Mouse (Mus musculus): Measurements from ENCODE around the gene Dync1li1.
"Not testable (repeated sequence)": the region's sequence is repeated elsewhere in the genome, so short reads cannot be mapped to it uniquely, and the experiment has no call there.

The Dync1li1 gene

DNA sequence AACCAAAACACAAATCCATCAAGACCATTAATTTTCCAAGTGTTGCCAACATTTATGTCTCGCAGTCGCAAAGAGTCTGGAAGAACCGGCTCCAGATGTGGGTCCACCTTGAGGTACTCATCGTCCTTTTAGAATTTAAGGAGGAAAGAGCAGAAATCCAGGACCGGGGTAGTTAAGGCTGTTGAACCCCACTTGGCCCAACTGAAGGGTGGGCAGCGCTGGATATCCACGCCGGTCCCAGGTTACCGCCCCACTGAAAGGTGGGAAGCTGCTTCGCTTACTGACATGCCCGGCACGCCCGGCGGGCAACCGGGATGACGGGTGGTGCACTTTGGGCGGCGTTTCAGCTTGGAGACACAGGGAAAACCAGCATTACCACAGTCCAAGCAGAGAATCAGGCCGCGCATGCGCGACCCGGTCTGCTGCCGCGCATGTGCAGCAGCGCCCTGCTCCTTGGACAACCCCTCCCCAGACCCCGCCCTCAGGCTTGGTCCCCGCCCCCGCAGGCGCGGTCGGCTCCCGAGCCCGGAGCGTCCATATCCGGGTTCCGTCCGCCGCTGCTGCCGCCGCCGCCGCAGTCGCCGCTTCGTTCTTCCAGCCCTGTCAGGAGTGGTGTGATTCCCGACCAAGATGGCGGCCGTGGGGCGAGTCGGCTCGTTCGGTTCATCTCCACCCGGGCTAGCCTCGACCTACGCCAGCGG lies at the start of gene Dync1li1:
TSS of gene Dync1li1 (plus strand) at position 539 of the 701 bp plus-strand sequence.
- peak; percentile 98 for DNase-seq

DNA sequence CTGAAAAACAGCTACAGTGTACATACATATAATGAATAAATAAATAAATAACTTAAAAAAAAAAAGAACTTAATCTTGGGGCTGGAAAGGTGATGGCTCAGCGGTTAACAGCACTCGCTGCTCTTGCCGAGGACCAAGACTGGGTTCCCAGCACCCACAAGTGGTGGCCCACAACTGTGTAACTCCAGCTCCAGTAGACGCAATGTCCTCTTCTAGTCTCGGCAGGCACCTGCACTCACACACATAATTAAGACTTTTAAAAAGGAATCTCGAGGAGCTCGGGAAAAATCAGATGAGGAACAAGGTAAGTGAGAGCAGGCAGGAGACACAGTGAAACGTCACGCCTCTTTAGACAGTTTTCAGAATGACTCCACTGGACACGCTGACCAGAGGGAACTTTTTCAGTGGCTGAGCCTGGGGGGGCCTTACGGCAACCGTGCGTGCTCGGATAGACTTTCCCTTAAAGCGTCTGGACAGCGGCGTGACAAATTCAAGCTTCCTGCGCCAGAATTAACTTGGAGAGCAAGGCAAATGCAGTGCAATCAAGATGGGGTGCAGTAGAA lies 49.3 kb upstream of the Dync1li1 start:
- no peak for DNase-seq

DNA sequence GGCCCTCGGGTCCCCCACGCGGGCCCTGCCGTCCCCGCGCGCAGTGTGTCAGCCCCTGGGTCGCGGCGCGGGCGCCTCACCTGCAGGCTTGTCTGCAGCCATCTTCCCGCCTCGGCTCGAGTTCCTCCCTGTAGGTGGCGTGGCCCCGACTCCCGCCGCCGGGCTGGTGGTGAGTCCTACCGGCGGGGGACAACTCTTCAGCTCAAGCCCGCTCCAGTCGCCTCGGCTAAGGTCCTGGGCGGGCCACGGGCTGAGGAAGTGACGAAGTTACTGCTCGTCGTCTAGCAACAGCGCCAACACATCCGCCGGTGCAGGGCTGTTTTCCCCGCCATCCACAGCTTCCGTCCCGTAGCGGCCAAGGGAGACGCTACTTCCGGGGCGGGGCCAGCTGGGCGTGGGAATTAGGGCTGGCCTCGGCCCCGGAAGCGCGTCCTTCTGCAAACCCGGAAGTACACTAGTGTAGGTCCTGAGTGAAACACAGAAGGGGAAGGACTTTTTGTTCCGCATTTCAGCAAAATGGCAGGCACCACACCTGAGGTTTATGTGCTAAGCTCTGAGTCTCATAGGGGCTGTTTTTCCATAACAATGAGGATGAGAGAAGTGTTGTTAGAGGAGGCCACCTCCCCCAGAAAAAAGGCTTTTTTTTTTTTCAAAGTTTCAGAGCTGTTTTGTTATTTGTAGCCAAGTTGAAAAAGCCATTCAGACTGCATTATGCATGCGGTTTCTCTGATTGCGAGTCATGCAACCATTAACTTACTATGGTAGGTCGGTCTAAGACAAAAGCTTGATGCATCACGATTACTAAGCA lies 48.5 kb upstream of the Dync1li1 start, which contains the start of gene Cnot10:
TSS of gene Cnot10 (minus strand) at position 346 of the 808 bp plus-strand sequence.
- DNase-seq: peak; percentile 97

DNA sequence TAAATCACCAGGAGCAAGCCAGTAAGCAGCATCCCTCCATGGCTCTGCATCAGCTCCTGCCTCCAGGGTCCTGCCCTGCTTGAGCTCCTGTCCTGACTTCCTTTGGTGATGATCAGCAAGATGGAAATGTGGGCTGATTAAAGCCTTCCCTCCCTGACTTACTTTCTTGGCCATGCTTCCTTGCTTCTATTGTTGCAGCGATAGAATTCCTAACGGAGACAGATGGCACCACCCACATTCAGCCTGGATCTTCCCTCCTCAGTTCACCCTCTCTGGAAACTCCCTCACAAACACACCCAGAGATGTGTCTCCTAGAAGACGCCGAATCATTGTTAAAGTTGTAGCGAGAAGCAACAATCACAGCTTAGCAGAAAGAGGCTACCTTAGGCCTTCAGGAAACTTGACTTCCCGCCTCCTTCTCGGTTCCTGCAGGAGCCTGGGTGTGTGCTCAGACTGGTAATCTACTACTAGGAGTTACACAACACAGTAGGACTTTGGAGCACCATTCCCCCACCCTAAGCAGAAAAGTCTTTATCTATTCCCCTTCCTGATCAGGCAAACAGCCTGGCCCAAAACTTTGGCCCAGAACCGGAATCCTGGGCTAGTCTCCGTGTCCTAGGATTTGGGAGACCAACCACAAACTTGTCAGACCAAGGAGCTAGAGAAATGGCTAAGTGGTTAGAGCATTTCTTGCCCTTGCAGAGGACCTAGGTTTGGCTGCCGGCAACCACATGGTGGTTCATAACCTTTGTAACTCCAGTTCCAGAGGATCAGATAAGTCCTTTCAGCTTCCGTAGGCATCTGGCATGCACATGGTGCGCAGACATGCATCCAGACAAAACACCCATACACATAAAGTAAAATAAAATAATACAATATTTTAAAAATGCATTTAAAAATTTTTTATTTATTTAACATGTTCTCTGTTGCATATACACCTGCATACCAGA lies 41.8 kb upstream of the Dync1li1 start:
- DNase-seq: peak; percentile 87

DNA sequence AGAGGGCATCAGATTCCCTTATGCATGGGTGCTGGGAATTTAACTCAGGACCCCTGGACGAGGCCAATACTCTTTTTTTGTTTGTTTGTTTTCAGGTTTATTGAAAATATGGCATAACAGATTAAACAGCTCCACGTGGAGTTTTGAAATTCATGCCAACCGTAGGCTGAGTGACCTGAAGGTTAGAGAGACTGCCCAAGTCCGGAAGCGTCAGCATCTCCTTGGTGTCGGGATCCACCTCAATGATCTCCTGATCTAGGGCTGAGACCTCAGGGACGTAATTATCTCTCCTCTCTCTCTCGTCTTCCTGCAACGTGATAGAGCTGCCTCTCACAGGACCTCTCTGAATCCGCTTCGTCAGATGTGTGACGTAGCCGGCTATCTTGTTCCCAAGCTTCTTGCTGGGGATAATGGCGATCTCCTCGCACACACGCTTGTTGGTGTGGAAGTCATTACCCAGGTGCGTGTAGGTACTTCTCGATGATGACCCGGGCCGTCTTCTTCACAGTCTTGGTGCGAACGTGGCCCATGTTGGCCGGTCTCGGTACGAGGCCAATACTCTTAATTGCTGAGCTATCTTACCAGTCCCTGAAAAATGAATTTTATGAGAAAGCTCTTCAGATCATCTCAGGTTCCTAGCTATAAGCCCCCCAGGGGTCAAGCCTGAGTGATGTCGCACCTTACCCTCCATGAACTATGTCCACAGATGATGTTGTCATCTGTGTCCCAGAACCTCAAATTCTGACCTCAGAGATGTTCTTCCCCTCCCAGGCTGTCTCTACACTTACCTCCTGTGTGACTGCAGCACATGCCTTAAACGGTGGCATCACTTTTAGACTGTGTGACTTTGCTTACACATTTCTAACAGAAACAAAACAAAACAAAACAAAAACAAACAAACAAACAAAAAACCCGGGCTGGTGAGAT lies 40.8 kb upstream of the Dync1li1 start:
- DNase-seq: no peak

DNA sequence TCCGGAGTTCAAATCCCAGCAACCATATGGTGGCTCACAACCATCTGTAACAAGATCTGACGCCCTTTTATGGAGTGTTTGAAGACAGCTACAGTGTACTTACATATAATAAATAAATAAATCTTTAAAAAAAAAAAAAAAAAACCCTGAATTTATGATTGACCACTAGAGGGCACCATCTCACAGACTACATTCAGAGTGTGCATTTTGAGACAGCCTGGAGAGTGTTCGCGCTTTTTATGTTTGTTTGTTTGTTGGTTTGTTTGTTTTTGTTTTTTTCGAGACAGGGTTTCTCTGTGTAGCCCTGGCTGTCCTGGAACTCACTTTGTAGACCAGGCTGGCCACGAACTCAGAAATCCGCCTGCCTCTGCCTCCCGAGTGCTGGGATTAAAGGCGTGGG lies 40.1 kb upstream of the Dync1li1 start:
- not testable (repeated sequence) for DNase-seq

DNA sequence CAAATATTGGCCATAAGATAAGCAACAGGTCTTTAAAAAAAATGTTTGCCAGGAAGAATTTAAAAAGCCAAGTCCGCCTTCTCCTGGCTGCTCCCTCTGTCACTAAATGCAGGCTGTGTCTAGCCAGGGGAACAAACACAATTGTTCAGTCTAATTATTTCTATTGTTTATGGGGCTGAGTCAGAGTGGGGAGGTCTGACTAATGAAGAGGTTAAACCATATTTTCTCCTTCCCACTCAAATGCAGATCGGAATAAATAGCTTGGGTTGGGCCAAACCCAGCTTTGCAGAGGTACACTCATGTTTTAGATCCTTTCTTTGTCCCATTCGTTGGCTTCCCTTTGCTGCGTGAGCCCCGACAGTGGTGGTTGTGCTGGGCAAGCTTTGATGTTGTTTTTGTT lies 39.2 kb upstream of the Dync1li1 start:
- no peak for DNase-seq

DNA sequence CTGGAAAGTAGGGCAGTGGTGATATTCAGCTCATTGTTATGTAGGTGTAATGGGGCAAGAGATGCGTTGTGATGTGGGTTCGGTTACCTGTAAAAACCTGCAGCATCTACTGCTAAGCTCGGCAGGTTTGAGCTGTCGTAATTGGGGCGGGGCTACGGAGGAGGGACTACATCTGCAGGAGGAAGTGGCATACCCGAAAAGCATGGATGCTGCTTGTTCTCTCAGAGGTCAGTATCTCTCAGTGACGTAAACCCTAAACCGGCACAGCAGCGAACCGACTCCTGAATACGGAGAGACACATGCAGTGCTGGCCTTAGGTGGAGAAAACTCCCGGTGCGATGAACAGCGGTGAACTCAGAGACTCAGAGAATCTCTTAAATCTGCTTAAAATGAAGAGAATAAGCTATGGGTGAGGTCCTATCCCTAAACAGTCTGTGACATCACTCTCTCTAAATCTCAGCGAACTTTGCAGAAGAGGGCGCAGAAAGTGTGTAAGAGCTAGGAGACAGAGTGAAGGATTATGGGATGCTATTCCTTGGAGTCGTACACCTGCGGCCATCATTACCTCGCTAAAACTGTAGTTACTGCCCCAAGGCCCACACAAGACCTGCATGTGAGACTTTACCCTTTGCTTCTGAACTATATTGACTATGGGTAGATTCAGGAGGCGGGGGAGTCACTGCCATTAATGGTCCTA lies 37.5 kb upstream of the Dync1li1 start:
- no peak for DNase-seq

DNA sequence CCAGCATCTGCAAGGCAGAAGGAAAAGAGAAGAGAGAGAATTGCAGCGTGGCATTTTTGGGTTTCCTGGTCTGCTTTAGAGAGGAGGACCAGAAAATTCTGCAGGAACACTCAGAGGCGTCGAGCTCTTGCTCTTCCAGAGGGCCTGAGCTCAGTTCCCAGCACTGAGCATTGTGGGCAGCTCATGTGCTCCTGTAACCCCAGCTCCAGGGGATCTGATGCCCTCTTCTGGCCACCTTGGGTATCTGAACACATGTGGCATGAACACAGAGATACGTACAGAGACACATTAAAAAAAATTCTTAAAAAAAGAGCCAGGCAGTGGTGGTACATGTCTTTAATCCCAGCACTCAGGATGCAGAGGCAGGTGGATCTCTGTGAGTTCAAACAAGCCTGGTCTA lies 33.2 kb upstream of the Dync1li1 start:
- DNase-seq: no peak

DNA sequence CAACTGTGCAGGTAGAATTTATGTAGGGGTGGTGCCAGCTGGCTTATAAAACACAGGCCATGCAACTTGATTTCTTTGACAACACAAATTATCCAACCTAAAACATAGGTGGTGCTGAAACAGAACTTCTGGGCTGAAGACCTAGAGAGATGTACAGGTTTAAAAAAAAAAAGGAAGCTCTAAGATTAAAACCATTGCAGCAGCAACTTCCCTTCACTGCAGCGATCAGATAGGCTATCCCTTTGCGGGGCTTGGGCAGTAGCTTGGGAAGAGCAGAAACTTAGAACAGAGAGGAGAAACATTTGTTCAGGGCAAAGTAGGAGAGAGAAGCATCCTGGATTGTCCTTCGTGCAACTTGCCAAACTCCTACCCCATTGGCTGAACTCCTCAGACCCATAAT lies 31.9 kb upstream of the Dync1li1 start:
- DNase-seq: no peak

DNA sequence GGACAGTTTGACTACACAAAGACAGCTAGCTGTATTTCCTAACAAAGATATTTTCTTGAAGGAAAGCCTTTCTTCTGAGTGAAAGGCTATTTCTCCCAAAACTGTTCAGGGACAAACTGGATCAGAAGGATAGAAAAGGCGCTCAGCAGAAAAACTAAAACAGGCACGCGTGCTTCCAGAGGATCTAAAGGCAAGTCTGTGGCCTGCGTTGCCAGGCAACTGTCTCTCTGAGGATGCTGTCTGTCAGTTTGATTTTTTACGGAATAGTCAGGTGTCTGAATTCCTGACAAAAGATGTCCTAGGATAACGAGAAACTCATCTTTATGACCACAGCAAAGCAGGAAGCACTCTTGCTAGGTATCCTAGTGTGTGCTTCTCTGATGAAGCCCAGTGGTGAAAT lies 28.1 kb upstream of the Dync1li1 start:
- DNase-seq: no peak

DNA sequence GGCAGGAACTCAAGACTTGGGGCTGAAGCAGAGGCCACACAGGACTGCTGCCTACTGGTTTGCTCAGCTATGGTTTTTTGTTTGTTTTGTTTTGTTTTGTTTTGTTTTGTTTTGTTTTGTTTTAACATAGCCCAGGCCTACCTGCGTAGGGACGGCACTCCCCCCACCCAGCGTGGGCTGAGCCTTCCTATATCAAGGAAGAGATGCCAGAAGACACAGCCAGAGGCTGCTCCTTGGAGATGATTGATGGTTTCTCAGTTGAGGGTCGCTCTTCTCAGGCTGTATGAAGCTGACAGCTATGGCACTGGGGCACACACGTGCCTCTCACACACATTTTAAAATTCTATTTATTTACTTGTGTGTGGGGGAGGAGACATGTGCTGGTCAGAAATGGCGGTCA lies 27.6 kb upstream of the Dync1li1 start:
- no peak for DNase-seq

DNA sequence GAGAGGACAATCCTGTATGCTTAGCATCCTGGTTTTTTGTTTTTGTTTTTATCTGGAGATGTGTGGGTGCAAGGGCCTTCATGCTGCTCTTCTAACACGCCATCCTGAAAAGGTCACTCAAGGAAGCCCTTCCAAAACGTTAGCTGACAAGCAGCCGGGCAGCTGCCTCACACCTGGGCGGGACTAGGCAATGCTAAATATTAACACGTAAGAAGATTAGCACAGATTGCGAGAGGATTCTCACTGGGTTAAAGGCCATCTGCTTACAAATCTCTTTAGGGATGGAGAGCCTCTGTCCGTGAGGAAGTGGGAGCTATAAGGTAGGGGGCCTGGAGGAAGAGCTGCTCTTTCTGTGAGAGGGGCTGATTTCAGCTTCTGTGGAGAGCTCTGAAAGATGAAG lies 26.6 kb upstream of the Dync1li1 start:
- DNase-seq: no peak

DNA sequence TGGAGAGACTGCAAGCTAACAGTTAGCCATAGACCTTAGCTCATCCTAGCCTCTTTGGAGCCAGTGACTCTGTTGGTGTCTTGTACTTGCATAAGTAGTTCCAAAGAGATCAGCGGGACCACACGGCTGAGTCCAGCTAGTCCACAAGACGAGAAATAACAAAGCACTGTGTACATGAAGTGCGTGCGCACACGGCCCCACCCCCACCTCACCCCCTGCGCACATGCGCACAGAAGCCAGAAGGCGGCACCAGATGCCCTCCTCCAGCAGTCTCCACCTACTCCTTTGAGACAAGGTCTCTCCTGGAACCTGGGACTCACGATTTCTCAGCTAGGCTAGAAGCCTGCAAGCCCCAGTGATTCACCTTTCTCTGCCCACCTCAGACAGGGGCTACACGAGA lies 24.8 kb upstream of the Dync1li1 start:
- DNase-seq: no peak

DNA sequence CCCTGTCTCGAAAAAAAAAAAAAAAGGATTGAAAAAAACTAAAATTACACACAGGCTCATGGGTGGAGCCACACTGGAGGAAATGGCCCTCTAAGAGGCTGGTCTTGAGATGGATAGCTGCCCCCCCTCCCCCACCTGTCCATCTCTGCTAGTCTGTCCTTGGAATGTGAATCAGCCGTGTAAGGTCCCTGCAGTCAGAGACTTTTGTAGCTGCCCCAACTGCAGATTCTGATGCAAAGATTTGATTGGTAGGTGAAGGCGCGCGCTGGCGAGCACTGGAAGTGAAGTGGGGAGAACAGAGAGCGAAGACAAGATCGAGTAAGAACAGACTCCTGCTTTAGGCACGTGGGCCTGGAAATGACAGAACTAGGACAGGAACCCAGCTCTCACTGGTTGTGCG lies 21.7 kb upstream of the Dync1li1 start:
- no peak for DNase-seq

DNA sequence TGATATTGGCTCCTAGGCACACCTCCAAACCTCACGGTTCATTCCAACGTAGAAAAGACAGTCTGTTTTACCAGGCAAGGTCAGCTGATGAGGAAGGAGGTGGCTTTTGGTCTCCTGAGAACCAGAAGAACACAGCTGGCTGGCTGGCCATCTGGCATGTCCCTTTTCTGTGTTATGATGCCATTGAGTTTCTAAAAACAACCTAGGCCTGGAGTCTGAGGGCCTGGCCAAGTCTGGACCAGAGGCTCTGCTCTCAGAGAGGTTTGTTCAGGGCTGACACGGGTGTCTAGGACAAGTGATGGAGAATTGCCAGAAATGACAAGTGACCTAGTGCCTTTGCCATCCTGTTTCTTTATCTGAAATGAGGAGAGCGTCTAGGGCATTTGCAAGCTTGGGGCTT lies 20.5 kb upstream of the Dync1li1 start:
- no peak for DNase-seq

DNA sequence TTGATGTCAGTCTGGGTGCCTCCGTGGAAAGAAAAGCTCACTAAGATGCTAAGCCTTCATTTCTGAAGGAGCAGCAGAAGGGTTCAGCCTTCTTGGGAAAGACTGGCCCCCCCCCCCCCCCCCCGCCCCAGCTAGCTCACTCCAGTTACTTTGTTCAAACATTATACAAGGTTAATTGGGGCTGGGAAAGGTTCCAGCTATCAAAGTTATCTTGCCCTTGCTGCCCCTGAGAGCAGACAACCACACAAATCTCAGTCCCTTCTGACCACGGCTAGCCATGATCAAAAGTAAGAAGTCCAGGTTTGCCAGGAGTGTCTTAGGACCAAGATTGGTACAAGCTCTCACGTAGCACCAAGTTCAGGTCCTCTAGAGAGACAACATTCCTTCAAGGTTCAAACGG lies 19.6 kb upstream of the Dync1li1 start:
- no peak for DNase-seq

DNA sequence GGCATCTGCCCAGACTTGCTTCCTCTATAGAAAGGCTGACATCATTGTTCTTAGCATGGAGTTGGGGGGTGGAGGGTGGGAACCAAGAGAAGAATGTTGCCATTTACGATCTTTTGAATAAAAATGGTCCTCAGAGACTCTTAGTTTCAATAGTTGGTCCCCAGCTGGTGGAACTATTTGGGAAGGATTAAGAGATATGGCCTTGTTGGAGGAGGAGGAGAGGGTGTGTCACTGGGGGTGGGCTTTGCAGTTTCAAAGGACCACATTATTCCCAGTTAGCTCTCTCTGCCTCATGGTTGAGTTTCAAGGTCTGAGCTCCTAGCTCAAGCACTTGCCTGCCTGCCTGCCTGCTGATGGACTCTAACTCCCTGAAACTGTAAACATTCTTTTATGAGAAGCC lies 16.6 kb upstream of the Dync1li1 start:
- DNase-seq: no peak

DNA sequence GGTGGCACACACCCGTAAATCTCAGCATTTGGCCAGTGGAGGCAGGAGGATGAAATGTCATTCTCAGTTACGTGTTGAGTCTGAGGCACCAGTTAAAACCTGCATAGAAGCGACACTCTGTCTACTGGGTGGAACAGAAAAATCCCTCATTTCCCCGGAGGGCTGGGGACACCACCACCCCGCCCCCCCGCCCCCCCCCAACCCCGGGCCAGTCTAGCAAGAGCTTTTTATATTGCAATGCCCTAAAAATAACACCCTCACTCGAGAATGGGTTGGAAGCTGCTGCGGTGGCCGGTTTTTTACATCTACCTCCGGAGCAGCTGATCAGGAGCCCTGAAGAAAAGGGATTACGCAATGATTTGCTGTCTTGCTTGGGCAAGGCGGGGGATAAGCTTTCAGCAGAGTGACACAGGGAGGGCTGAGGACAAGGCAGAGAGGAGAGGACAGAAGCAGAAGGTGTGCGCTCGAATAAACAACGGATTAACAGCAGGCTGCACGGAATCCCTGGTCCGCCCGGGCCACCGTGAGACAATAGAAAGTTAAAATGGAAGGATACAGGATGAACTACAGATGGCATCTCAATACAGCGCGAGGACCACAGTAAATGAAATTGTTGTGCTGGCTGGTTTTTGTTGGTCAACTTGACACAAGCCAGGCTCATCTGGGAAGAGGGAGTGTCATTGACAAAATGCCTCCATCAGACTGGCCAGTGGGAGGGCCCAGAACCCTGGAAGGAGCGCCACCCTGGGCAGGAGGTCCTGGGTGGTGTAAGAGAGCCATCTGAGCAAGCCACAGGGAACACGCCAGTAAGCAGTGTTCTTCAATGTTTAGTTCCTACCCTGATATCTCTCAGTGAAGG lies 15.7 kb upstream of the Dync1li1 start:
- DNase-seq: peak; percentile 67

DNA sequence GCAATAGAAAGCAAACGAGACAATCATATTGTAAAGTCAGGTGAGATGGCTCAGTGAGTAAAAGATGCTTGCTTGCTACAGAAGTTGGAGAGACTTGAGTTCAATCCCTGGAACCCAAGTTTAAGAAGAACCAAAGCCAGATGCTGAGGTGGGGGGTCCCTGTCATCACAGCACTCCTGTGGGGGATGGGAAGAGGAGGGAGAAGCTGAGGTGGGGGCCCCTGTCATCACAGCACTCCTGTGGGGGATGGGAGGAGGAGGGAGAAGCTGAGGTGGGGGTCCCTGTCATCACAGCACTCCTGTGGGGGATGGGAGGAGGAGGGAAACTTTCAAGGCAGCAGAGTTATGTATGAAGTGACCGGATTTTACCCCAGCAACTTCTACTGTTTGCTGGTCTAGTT lies 15.0 kb upstream of the Dync1li1 start:
- no peak for DNase-seq

All from right cerebral cortex, adult 18-20 months (tissue).